Mouse (Mus musculus): ENCODE results near the gene Rdh12.

GRCm38 (mm10) chr12:79193441-79193840 lies 15.3 kb upstream of the Rdh12 start:
- TF ChIP-seq MAFK (IDR thresholded peaks at IDR 0.05; ENCODE audit: insufficient replicate concordance, low read length): no peak
- TF ChIP-seq EP300 (IDR thresholded peaks at IDR 0.05; ENCODE audit: low read length): no peak
- TF ChIP-seq JUND (conservative IDR thresholded peaks at IDR 0.05; ENCODE audit: low read depth, low read length): no peak
- peak; percentile 70 to 91 for TF ChIP-seq CTCF (conservative IDR thresholded peaks at IDR 0.05 in 1 of 2, IDR thresholded peaks at IDR 0.05 in 1 of 2; ENCODE audit: low read depth in 2 of 2, low read length in 2 of 2)
- TF ChIP-seq TBP (conservative IDR thresholded peaks at IDR 0.05; ENCODE audit: low read depth, low read length): no peak
- TF ChIP-seq ETS1 (conservative IDR thresholded peaks at IDR 0.05; ENCODE audit: low read depth, low read length): no peak
- no peak for TF ChIP-seq KAT2A (IDR thresholded peaks at IDR 0.05; ENCODE audit: insufficient replicate concordance, low read length)
- no peak for TF ChIP-seq ZMIZ1 (IDR thresholded peaks at IDR 0.05; ENCODE audit: low read depth, low read length)
- no peak for TF ChIP-seq BHLHE40 (IDR thresholded peaks at IDR 0.05; ENCODE audit: low read depth, low read length)
- no peak for TF ChIP-seq UBTF (IDR thresholded peaks at IDR 0.05; ENCODE audit: low read depth, low read length)
